Mouse (Mus musculus): ENCODE results near the gene Cldn20. TPM values are rescaled to one million over a fixed set of nuclear protein-coding genes. Genes with fewer than 3 reads are reported as not detected.

The Cldn20 gene
- polyA plus RNA-seq, 1 experiment: not detected

GRCm38 (mm10) chr17:3498086-3498485 is 34.3 kb upstream of the Cldn20 start:
- Histone ChIP-seq H3K4me1 (ENCODE audit: control insufficient read depth, insufficient read depth, low read length) (no peaks in the 10 kb centered on the region), H3K27ac (ENCODE audit: insufficient read depth, low read depth, low read length) (no peak overlapping the region), H3K4me3 (ENCODE audit: insufficient read depth, low read length) (no peak overlapping the region)
- TF ChIP-seq CTCF (IDR thresholded peaks at IDR 0.05; ENCODE audit: low read depth, low read length): no peak
- TF ChIP-seq POLR2A (IDR thresholded peaks at IDR 0.05; ENCODE audit: borderline replicate concordance, low read depth, low read length): no peak

GRCm38 (mm10) chr17:3498580-3498979 is 33.8 kb upstream of the Cldn20 start:
- Histone ChIP-seq H3K4me3 (ENCODE audit: insufficient read depth, low read length) (no peak overlapping the region), H3K4me1 (ENCODE audit: control insufficient read depth, insufficient read depth, low read length) (no peaks in the 10 kb centered on the region), H3K27ac (ENCODE audit: insufficient read depth, low read depth, low read length) (no peak overlapping the region)
- TF ChIP-seq CTCF (IDR thresholded peaks at IDR 0.05; ENCODE audit: low read depth, low read length): no peak
- no peak for TF ChIP-seq POLR2A (IDR thresholded peaks at IDR 0.05; ENCODE audit: borderline replicate concordance, low read depth, low read length)

- H3K4me3 ChIP-seq (ENCODE audit: insufficient read depth, low read length): no peak overlapping the region
- no peak overlapping the region for H3K27ac ChIP-seq (ENCODE audit: insufficient read depth, low read depth, low read length)
- no peaks in the 10 kb centered on the region for H3K4me1 ChIP-seq (ENCODE audit: control insufficient read depth, insufficient read depth, low read length)
- TF ChIP-seq POLR2A (IDR thresholded peaks at IDR 0.05; ENCODE audit: borderline replicate concordance, low read depth, low read length): no peak
- TF ChIP-seq CTCF (IDR thresholded peaks at IDR 0.05; ENCODE audit: low read depth, low read length): no peak
These were observed 32.9 kb upstream of the Cldn20 start for GRCm38 (mm10) chr17:3499468-3499867.

- Histone ChIP-seq H3K27ac (ENCODE audit: insufficient read depth, low read depth, low read length) (no peak overlapping the region), H3K4me1 (ENCODE audit: control insufficient read depth, insufficient read depth, low read length) (no peaks in the 10 kb centered on the region), H3K4me3 (ENCODE audit: insufficient read depth, low read length) (no peak overlapping the region)
- no peak for TF ChIP-seq CTCF (IDR thresholded peaks at IDR 0.05; ENCODE audit: low read depth, low read length)
- no peak for TF ChIP-seq POLR2A (IDR thresholded peaks at IDR 0.05; ENCODE audit: borderline replicate concordance, low read depth, low read length)
These were observed 32.3 kb upstream of the Cldn20 start for GRCm38 (mm10) chr17:3500076-3500475.

GRCm38 (mm10) chr17:3500936-3501335 is 31.4 kb upstream of the Cldn20 start:
- Histone ChIP-seq H3K4me3 (ENCODE audit: insufficient read depth, low read length) (no peak overlapping the region), H3K4me1 (ENCODE audit: control insufficient read depth, insufficient read depth, low read length) (no peaks in the 10 kb centered on the region)

GRCm38 (mm10) chr17:3505711-3506110 is 26.6 kb upstream of the Cldn20 start:
- H3K4me1 ChIP-seq (ENCODE audit: control insufficient read depth, insufficient read depth, low read length): no peaks in the 10 kb centered on the region
- no peak overlapping the region for H3K27ac ChIP-seq (ENCODE audit: insufficient read depth, low read depth, low read length)
- no peak for TF ChIP-seq CTCF (IDR thresholded peaks at IDR 0.05; ENCODE audit: low read depth, low read length)
- no peak overlapping the region for H3K4me3 ChIP-seq (ENCODE audit: insufficient read depth, low read length)

More at GRCm38 (mm10) chr17:3500936-3501335, 31.4 kb upstream of the Cldn20 start:
- no peak for TF ChIP-seq CTCF (IDR thresholded peaks at IDR 0.05; ENCODE audit: low read depth, low read length)
- TF ChIP-seq POLR2A (IDR thresholded peaks at IDR 0.05; ENCODE audit: borderline replicate concordance, low read depth, low read length): no peak
- no peak overlapping the region for H3K27ac ChIP-seq (ENCODE audit: insufficient read depth, low read depth, low read length)

- TF ChIP-seq CTCF (IDR thresholded peaks at IDR 0.05; ENCODE audit: low read depth, low read length): no peak
- TF ChIP-seq POLR2A (IDR thresholded peaks at IDR 0.05; ENCODE audit: borderline replicate concordance, low read depth, low read length): no peak
- no peaks in the 10 kb centered on the region for H3K4me1 ChIP-seq (ENCODE audit: control insufficient read depth, insufficient read depth, low read length)
- H3K27ac ChIP-seq (ENCODE audit: insufficient read depth, low read depth, low read length): no peak overlapping the region
- no peak overlapping the region for H3K4me3 ChIP-seq (ENCODE audit: insufficient read depth, low read length)
These were observed 25.8 kb upstream of the Cldn20 start for GRCm38 (mm10) chr17:3506508-3506907.

DNA sequence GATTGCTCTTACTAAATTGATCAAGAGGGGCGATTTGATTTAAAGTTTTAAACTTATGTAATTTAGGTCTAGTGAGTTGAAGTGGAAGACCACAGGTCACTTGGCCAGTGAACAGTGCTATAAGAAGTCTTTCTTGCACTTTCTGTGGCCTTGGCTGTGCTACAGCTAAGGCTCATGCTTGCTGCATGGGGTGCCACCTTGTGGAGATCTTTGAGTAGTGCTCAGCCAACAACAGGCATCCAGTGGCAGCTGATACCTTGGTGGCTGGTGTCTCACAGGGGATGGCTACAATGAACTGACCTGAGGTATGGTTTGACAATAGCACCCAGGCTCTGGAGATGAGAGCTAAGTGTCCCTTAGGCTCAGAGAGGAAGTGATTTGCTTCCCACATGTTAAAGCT is 22.5 kb upstream of the Cldn20 start:
- Histone ChIP-seq H3K4me1 (ENCODE audit: control insufficient read depth, insufficient read depth, low read length) (no peaks in the 10 kb centered on the region), H3K27ac (ENCODE audit: insufficient read depth, low read depth, low read length) (no peak overlapping the region), H3K4me3 (ENCODE audit: insufficient read depth, low read length) (no peak overlapping the region)
- no peak for TF ChIP-seq POLR2A (IDR thresholded peaks at IDR 0.05; ENCODE audit: borderline replicate concordance, low read depth, low read length)
- peak; percentile 32; the same call in 1 of the 2 replicates for TF ChIP-seq CTCF (IDR thresholded peaks at IDR 0.05; ENCODE audit: low read depth, low read length)

- TF ChIP-seq POLR2A (IDR thresholded peaks at IDR 0.05; ENCODE audit: borderline replicate concordance, low read depth, low read length): no peak
- no peaks in the 10 kb centered on the region for H3K4me1 ChIP-seq (ENCODE audit: control insufficient read depth, insufficient read depth, low read length)
- H3K27ac ChIP-seq (ENCODE audit: insufficient read depth, low read depth, low read length): no peak overlapping the region
- no peak overlapping the region for H3K4me3 ChIP-seq (ENCODE audit: insufficient read depth, low read length)
These were observed 18.0 kb upstream of the Cldn20 start for GRCm38 (mm10) chr17:3514316-3514715.

GRCm38 (mm10) chr17:3515851-3516250 is 16.5 kb upstream of the Cldn20 start:
- H3K27ac ChIP-seq (ENCODE audit: insufficient read depth, low read depth, low read length): no peak overlapping the region
- no peaks in the 10 kb centered on the region for H3K4me1 ChIP-seq (ENCODE audit: control insufficient read depth, insufficient read depth, low read length)
- H3K4me3 ChIP-seq (ENCODE audit: insufficient read depth, low read length): no peak overlapping the region
- TF ChIP-seq POLR2A (IDR thresholded peaks at IDR 0.05; ENCODE audit: borderline replicate concordance, low read depth, low read length) (no peak), CTCF (IDR thresholded peaks at IDR 0.05; ENCODE audit: low read depth, low read length) (no peak)

GRCm38 (mm10) chr17:3516406-3516805 is 15.9 kb upstream of the Cldn20 start:
- Histone ChIP-seq H3K4me3 (ENCODE audit: insufficient read depth, low read length) (no peak overlapping the region), H3K27ac (ENCODE audit: insufficient read depth, low read depth, low read length) (no peak overlapping the region), H3K4me1 (ENCODE audit: control insufficient read depth, insufficient read depth, low read length) (no peaks in the 10 kb centered on the region)
- TF ChIP-seq CTCF (IDR thresholded peaks at IDR 0.05; ENCODE audit: low read depth, low read length): no peak
- no peak for TF ChIP-seq POLR2A (IDR thresholded peaks at IDR 0.05; ENCODE audit: borderline replicate concordance, low read depth, low read length)
